Mouse (Mus musculus) ovary, postnatal 36 days (tissue): ENCODE data around the gene Olfr251.
"Not testable (repeated sequence)": the region's sequence is repeated elsewhere in the genome, so short reads cannot be mapped to it uniquely, and the experiment has no call there.

Experiments
- DNase-seq: peaks from one replicate; pipeline ENCODE4 v3.0.0; 2022; ENCODE audit warnings: low spot score, mixed read lengths

Olfr251 gene

DNA sequence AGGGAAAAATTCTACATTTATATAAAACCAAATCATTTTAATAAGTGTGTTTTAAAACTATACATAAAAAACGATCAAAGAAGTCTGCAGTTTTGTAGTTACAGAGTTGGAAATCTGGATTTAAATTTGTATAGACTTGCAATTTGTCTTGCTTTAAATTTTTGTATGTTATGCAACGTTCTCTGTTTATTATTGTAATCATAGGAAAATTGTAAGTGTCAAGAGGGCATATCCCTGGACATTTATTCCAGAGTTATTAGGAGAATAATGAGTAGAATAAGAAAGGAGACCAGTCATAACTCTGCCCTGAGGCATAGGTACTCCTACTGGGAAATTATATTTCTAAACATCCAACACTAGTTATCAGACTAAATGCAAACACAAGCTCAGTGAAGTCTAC is at the start of gene Olfr251:
Gene Olfr251, plus strand, starts transcription at position 301 of the 400 bp plus-strand sequence.
- DNase-seq: no peak

DNA sequence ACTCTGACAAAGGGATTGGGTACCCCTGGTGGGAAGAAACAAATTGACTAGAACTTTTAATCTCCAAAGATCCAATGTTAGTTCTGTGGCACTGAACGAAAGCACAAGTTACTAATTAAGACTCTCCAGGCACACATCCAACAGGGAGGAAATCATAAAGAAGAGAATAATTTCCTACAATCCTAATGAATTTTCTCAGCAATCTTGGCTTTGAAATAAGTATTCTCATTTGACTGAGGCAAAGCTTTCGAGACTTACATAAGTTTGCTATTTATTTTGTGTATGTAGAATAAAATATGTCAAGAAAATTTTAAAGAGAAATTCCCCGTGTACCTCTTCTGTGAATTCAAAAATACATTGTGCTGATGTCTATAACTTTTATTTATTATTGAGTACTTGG is 48.1 kb upstream of the Olfr251 start, which contains the start of gene Olfr25:
Gene Olfr25, plus strand, starts transcription at position 301 of the 400 bp plus-strand sequence.
- no peak for DNase-seq

- DNase-seq: no peak
Observed at GRCm38 (mm10) chr9:38348111-38348510, 28.8 kb upstream of the Olfr251 start, which contains the start of gene Olfr898. TSS of gene Olfr898 (plus strand) at chr9:38348411.

GRCm38 (mm10) chr9:38366596-38366995 is 10.3 kb upstream of the Olfr251 start, which contains the start of gene Olfr250:
TSS of gene Olfr250 (plus strand) at chr9:38366896.
- no peak for DNase-seq

DNA sequence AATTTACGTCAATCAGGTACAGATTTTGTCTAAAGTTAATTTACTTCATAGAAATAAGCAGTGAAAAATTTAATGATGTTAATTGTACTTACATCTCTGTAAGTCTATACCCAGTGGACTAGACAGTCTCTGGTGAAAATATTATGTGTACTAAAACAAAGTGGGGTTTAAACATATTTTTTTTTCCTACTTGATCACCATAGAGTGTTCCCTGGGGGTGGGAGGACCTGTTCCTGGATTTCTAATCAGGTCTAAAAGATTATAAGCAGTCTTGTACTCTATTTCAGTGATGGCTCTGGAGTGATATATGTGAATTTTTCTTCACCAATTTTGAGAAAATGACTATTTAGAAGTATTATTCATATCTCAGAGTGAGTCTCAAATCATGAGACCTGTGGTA is 24.5 kb downstream of the Olfr251 start, which contains the start of gene Olfr147:
Gene Olfr147, plus strand, starts transcription at position 301 of the 400 bp plus-strand sequence.
- DNase-seq: no peak

DNA sequence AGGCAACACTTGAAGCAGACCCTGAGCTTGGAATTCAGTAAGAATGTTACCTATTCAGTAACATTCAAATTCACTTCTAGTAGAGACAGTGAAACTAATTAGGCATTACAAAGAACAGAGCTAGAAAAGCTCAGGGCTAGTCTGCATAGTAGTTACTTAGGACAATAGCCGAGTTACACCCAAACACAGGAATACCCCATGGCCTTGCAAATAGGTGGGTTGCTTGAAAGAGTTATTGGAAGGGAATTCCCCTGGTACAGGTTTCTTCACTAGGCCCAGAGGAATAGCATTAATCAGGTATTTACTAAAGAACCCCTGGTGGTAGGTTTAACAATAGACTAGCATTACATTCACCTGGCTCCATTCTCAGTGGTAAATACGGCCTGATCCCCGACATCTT is 30.6 kb downstream of the Olfr251 start:
- not testable (repeated sequence) for DNase-seq

DNA sequence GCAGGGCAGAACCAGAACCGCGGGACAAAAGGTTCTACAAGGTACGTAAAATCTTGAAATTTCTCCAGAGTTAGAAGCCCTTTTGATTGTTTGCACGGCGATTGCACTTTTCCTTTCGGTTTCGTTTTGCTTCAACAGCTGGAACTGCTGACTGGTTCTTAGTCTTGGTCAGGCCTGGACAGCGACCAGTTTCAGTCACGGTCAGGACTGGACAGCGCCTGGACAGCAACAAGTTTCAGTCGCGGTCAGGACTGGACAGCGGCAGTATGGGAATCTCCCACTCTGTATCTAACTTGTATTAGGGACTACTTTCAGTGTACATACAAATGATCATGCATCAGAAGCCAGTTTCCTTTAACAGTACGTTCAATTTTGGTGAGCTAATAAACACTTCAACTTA is 36.6 kb downstream of the Olfr251 start:
- not testable (repeated sequence) for DNase-seq

- no peak for DNase-seq
Observed at GRCm38 (mm10) chr9:38423801-38424200, 46.9 kb downstream of the Olfr251 start.

DNA sequence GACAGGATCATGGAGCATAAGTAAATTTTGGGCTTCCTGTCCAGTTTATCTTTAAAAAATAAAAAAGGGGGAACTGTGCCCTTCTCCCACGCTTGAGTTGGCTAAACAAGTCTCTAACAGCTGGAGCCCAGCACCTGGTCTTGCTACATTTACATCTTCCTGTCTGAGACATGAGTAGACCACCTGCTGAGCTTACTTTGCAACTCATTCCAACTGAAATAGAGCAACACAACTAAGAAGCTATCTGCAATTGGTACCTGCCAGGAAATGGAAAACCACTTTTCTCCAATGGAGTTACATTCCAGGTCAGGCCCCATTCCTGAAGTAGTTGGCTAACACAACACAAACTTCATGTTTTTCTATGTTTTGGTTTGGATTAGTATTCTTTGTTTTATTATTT is 50.1 kb downstream of the Olfr251 start:
- DNase-seq: no peak

DNA sequence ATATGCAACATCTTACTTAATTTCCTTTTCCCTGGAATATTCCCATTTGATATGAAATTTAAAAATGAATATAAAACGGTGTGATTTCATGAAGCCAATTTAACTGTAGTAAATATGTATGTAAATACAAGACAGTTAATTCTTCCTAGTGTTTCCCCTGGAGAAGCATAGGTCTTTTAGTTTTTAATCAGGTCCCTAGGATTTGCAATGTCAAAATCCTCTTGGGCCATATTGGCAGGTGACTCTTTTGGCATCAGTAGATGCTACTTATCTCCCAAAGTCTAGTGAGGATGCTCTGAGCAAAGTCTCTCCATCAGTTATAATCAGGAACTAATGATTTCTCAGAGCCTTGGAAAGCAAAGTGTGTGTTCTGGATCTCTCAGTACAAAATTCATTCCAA is 52.3 kb downstream of the Olfr251 start, which contains the start of gene Olfr901:
Gene Olfr901, plus strand, starts transcription at position 301 of the 400 bp plus-strand sequence.
- no peak for DNase-seq
